Mouse (Mus musculus): ENCODE results near the gene Rbms2. TPM values are rescaled to one million over a fixed set of nuclear protein-coding genes. Genes with fewer than 3 reads are reported as not detected.
"Not testable (repeated sequence)": the region's sequence is repeated elsewhere in the genome, so short reads cannot be mapped to it uniquely, and the experiment has no call there.

Rbms2 gene
- polyA plus RNA-seq, 1 experiment from 2014 or later = 43.4 TPM

GRCm38 (mm10) chr10:128192030-128192766 is 12.1 kb upstream of the Rbms2 start:
- H3K9ac ChIP-seq; H3K9me3 ChIP-seq (replicated peaks); H3K4me2 ChIP-seq; ATAC-seq (ENCODE audit: insufficient number of reproducible peaks, low FRiP score); H3K36me3 ChIP-seq; H3K27ac ChIP-seq (ENCODE audit: poor library complexity, severe bottlenecking); H3K4me3 ChIP-seq: not testable (repeated sequence)
- H3K4me1 ChIP-seq (replicated peaks) = peaks cover 15% of the 10 kb centered on the region
- 87% methylated on average over 3 of the region's 3 CpGs for WGBS
- H3K27me3 ChIP-seq (replicated peaks) = peaks cover 26% of the 10 kb centered on the region

- no peak overlapping the region for H3K9ac ChIP-seq
- peaks cover 15% of the 10 kb centered on the region for H3K4me1 ChIP-seq (replicated peaks)
These were observed 11.4 kb upstream of the Rbms2 start for GRCm38 (mm10) chr10:128191472-128191871.

GRCm38 (mm10) chr10:128188242-128188877 is 8.3 kb upstream of the Rbms2 start:
- 53% methylated on average over 2 of the region's 2 CpGs for WGBS
- Histone ChIP-seq H3K4me2 (no peak overlapping the region), H3K36me3 (no peaks in the 10 kb centered on the region), H3K4me3 (no peak overlapping the region), H3K9ac (no peak overlapping the region), H3K9me3 (replicated peaks) (no peaks in the 10 kb centered on the region), H3K27ac (ENCODE audit: poor library complexity, severe bottlenecking) (no peak overlapping the region), H3K27me3 (replicated peaks) (no peaks in the 10 kb centered on the region), H3K4me1 (replicated peaks) (0 out of 2 replicates have a peak, but pooled peaks cover 6% of the 10 kb centered on the region)
- ATAC-seq (ENCODE audit: insufficient number of reproducible peaks, low FRiP score) = no peak

More at GRCm38 (mm10) chr10:128191472-128191871, 11.4 kb upstream of the Rbms2 start:
- Histone ChIP-seq H3K9me3 (replicated peaks) (no peaks in the 10 kb centered on the region), H3K27ac (ENCODE audit: poor library complexity, severe bottlenecking) (no peak overlapping the region), H3K4me3 (no peak overlapping the region), H3K36me3 (no peaks in the 10 kb centered on the region), H3K27me3 (replicated peaks) (peaks cover 20% of the 10 kb centered on the region), H3K4me2 (no peak overlapping the region)
- WGBS = 46% methylated on average over 2 of the region's 2 CpGs
- ATAC-seq (ENCODE audit: insufficient number of reproducible peaks, low FRiP score) = no peak

GRCm38 (mm10) chr10:128187181-128187605 is 7.1 kb upstream of the Rbms2 start:
- H3K27ac ChIP-seq (ENCODE audit: poor library complexity, severe bottlenecking) = no peak overlapping the region
- H3K4me1 ChIP-seq (replicated peaks) = 0 out of 2 replicates have a peak, but pooled peaks cover 6% of the 10 kb centered on the region
- 49% methylated on average over 5 of the region's 5 CpGs for WGBS
- H3K27me3 ChIP-seq (replicated peaks) = no peaks in the 10 kb centered on the region
- no peak overlapping the region for H3K4me2 ChIP-seq
- 0 out of 2 replicates have a peak, but pooled peaks have one; percentile 63 for ATAC-seq (ENCODE audit: insufficient number of reproducible peaks, low FRiP score)
- H3K36me3 ChIP-seq = no peaks in the 10 kb centered on the region
- H3K9me3 ChIP-seq (replicated peaks) = no peaks in the 10 kb centered on the region
- H3K9ac ChIP-seq = no peak overlapping the region
- H3K4me3 ChIP-seq = no peak overlapping the region

- peak; percentile 47; the same call in 1 of the 2 replicates for ATAC-seq (ENCODE audit: insufficient number of reproducible peaks, low FRiP score)
- Histone ChIP-seq H3K9ac (no peak overlapping the region), H3K9me3 (replicated peaks) (no peaks in the 10 kb centered on the region), H3K27me3 (replicated peaks) (no peaks in the 10 kb centered on the region), H3K4me1 (replicated peaks) (no peaks in the 10 kb centered on the region), H3K36me3 (no peaks in the 10 kb centered on the region), H3K4me2 (no peak overlapping the region), H3K4me3 (no peak overlapping the region), H3K27ac (ENCODE audit: poor library complexity, severe bottlenecking) (no peak overlapping the region)
- 41% methylated on average over 2 of the region's 2 CpGs for WGBS
These were observed 5.9 kb upstream of the Rbms2 start for GRCm38 (mm10) chr10:128185959-128186358.

GRCm38 (mm10) chr10:128185277-128185940 is 5.3 kb upstream of the Rbms2 start:
- Histone ChIP-seq H3K4me1 (replicated peaks) (no peaks in the 10 kb centered on the region), H3K4me2 (no peak overlapping the region), H3K27me3 (replicated peaks) (no peaks in the 10 kb centered on the region), H3K9ac (no peak overlapping the region), H3K4me3 (no peak overlapping the region), H3K36me3 (no peaks in the 10 kb centered on the region), H3K9me3 (replicated peaks) (no peaks in the 10 kb centered on the region), H3K27ac (ENCODE audit: poor library complexity, severe bottlenecking) (no peak overlapping the region)
- ATAC-seq (ENCODE audit: insufficient number of reproducible peaks, low FRiP score) = no peak
- 68% methylated on average over 6 of the region's 6 CpGs for WGBS

- Histone ChIP-seq H3K9ac (peak overlapping the region; percentile 55), H3K4me3 (no peak overlapping the region), H3K9me3 (replicated peaks) (no peaks in the 10 kb centered on the region), H3K4me2 (no peak overlapping the region), H3K27ac (ENCODE audit: poor library complexity, severe bottlenecking) (no peak overlapping the region), H3K27me3 (replicated peaks) (no peaks in the 10 kb centered on the region), H3K36me3 (no peaks in the 10 kb centered on the region), H3K4me1 (replicated peaks) (peaks cover 7% of the 10 kb centered on the region; the same call in 1 of the 2 replicates)
- WGBS = 83% methylated on average over 2 of the region's 2 CpGs
- ATAC-seq (ENCODE audit: insufficient number of reproducible peaks, low FRiP score) = no peak
These were observed 4.2 kb upstream of the Rbms2 start for GRCm38 (mm10) chr10:128184296-128184695.

- no peak overlapping the region for H3K9ac ChIP-seq
- peaks cover 34% of the 10 kb centered on the region for H3K4me1 ChIP-seq (replicated peaks)
- WGBS = 77% methylated on average over 4 of the region's 4 CpGs
- H3K27me3 ChIP-seq (replicated peaks) = no peaks in the 10 kb centered on the region
- H3K36me3 ChIP-seq = no peaks in the 10 kb centered on the region
- H3K9me3 ChIP-seq (replicated peaks) = no peaks in the 10 kb centered on the region
- no peak overlapping the region for H3K27ac ChIP-seq (ENCODE audit: poor library complexity, severe bottlenecking)
- H3K4me2 ChIP-seq = no peak overlapping the region
- H3K4me3 ChIP-seq = no peak overlapping the region
- no peak for ATAC-seq (ENCODE audit: insufficient number of reproducible peaks, low FRiP score)
These were observed 2.8 kb downstream of the Rbms2 start for GRCm38 (mm10) chr10:128177316-128177715.

GRCm38 (mm10) chr10:128175996-128176755 is 3.9 kb downstream of the Rbms2 start:
- peak; percentile 89 for ATAC-seq (ENCODE audit: insufficient number of reproducible peaks, low FRiP score)
- peak overlapping the region; percentile 95 for H3K27ac ChIP-seq (ENCODE audit: poor library complexity, severe bottlenecking)
- no peaks in the 10 kb centered on the region for H3K27me3 ChIP-seq (replicated peaks)
- under 1% methylated on average over 17 of the region's 17 CpGs for WGBS
- H3K4me3 ChIP-seq = peak overlapping the region; percentile 81
- peak overlapping the region; percentile 85 for H3K9ac ChIP-seq
- H3K9me3 ChIP-seq (replicated peaks) = no peaks in the 10 kb centered on the region
- H3K36me3 ChIP-seq = no peaks in the 10 kb centered on the region
- peaks cover 34% of the 10 kb centered on the region for H3K4me1 ChIP-seq (replicated peaks)
- H3K4me2 ChIP-seq = peak overlapping the region; percentile 89

- no peaks in the 10 kb centered on the region for H3K9me3 ChIP-seq (replicated peaks)
- H3K27ac ChIP-seq (ENCODE audit: poor library complexity, severe bottlenecking) = peak overlapping the region; percentile 95
These were observed 4.8 kb downstream of the Rbms2 start for GRCm38 (mm10) chr10:128175302-128175701.

More at GRCm38 (mm10) chr10:128175302-128175701, 4.8 kb downstream of the Rbms2 start:
- H3K9ac ChIP-seq = peak overlapping the region; percentile 85
- H3K4me3 ChIP-seq = peak overlapping the region; percentile 81
- no peaks in the 10 kb centered on the region for H3K36me3 ChIP-seq
- 7% methylated on average over 3 of the region's 3 CpGs for WGBS
- ATAC-seq (ENCODE audit: insufficient number of reproducible peaks, low FRiP score) = no peak
- no peaks in the 10 kb centered on the region for H3K27me3 ChIP-seq (replicated peaks)
- peak overlapping the region; percentile 89 for H3K4me2 ChIP-seq
- peaks cover 34% of the 10 kb centered on the region for H3K4me1 ChIP-seq (replicated peaks)

All from heart, embryonic 12.5 days (tissue).